Mouse (Mus musculus) olfactory bulb, adult 2 months (tissue): ENCODE results near the gene Il22ra1.

Experiments
- CTCF ChIP-seq: fragments of 200-500 bp; IDR thresholded peaks from 2 replicates; pipeline ENCODE4 v1.5.1; 2012; ENCODE audit warnings: low read depth, mild to moderate bottlenecking, low read length, moderate library complexity; ENCODE audit not compliant: insufficient read depth
- POLR2A ChIP-seq: fragments of 200-500 bp; IDR thresholded peaks from 2 replicates; pipeline ENCODE4 v1.6.1; 2012; ENCODE audit warnings: mild to moderate bottlenecking, low read depth, low read length, moderate library complexity; ENCODE audit not compliant: insufficient read depth

- TF ChIP-seq CTCF, result no peak
- no peak for TF ChIP-seq POLR2A
Measured at GRCm38 (mm10) chr4:135745613-135746012, 17.6 kb downstream of the Il22ra1 start.
